Mouse (Mus musculus) embryo, embryonic 11.5 days (tissue): Measurements from ENCODE around the gene Map6.

ENCODE experiments used
- DNase-seq: peaks from one replicate; pipeline ENCODE4 v3.0.0-alpha.2; 2012; ENCODE audit warnings: low read depth, low spot score

Map6 gene

GRCm38 (mm10) chr7:99267251-99267896, at the start of gene Map6:
Gene Map6 (plus strand): TSS chr7:99267447.
- DNase-seq = no peak

- DNase-seq = no peak
Observed at GRCm38 (mm10) chr7:99224225-99224624, 43.0 kb upstream of the Map6 start.

GRCm38 (mm10) chr7:99224648-99225190, 42.5 kb upstream of the Map6 start:
- no peak for DNase-seq

GRCm38 (mm10) chr7:99225421-99225820, 41.8 kb upstream of the Map6 start:
- DNase-seq = no peak

GRCm38 (mm10) chr7:99226662-99227061, 40.6 kb upstream of the Map6 start:
- no peak for DNase-seq

- no peak for DNase-seq
Observed at GRCm38 (mm10) chr7:99227267-99227666, 40.0 kb upstream of the Map6 start.

GRCm38 (mm10) chr7:99228825-99229224, 38.4 kb upstream of the Map6 start:
- no peak for DNase-seq

- DNase-seq = no peak
Observed at GRCm38 (mm10) chr7:99229411-99229810, 37.8 kb upstream of the Map6 start.

- DNase-seq = no peak
Observed at GRCm38 (mm10) chr7:99230061-99230747, 37.0 kb upstream of the Map6 start.

GRCm38 (mm10) chr7:99232571-99232970, 34.7 kb upstream of the Map6 start:
- no peak for DNase-seq

- DNase-seq = no peak
Observed at GRCm38 (mm10) chr7:99234916-99235315, 32.3 kb upstream of the Map6 start.

- DNase-seq = no peak
Observed at GRCm38 (mm10) chr7:99235657-99236056, 31.6 kb upstream of the Map6 start.

- DNase-seq = no peak
Observed at GRCm38 (mm10) chr7:99236888-99237660, 30.2 kb upstream of the Map6 start.

GRCm38 (mm10) chr7:99238417-99238816, 28.8 kb upstream of the Map6 start, which contains the start of gene Mogat2:
Gene Mogat2 (minus strand): TSS chr7:99238619.
- no peak for DNase-seq

- no peak for DNase-seq
Observed at GRCm38 (mm10) chr7:99242097-99242496, 25.1 kb upstream of the Map6 start.

- no peak for DNase-seq
Observed at GRCm38 (mm10) chr7:99248157-99248742, 19.0 kb upstream of the Map6 start.

GRCm38 (mm10) chr7:99248906-99249581, 18.2 kb upstream of the Map6 start:
- DNase-seq = no peak

- peak; percentile 56 for DNase-seq
Observed at GRCm38 (mm10) chr7:99249582-99249911, 17.7 kb upstream of the Map6 start.

- DNase-seq = no peak
Observed at GRCm38 (mm10) chr7:99250386-99250785, 16.9 kb upstream of the Map6 start.

- DNase-seq = no peak
Observed at GRCm38 (mm10) chr7:99255006-99255405, 12.2 kb upstream of the Map6 start.

GRCm38 (mm10) chr7:99261900-99262299, 5.3 kb upstream of the Map6 start:
- DNase-seq = no peak
